Mouse (Mus musculus) adrenal gland (tissue): ENCODE results near the gene Mttp.

Source experiments
- intact Hi-C: fragments of 180-260 bp; cut with DNase I; formaldehyde crosslinking; loops from one replicate; pipeline ENCODE4 v1.15.1; 2025
- long read RNA-seq, 2 experiments: library from polyadenylated mRNA; unstranded; transcript quantifications; one replicate each; pipeline ENCODE4 v2.0.0; 2020; ENCODE audit warnings: borderline replicate concordance in 1 of 2; ENCODE audit not compliant: insufficient replicate concordance in 1 of 2

Gene Mttp
- long read RNA-seq, experiment 1, partial matches to known transcripts: 1 of 6 reads
- long read RNA-seq, experiment 1, other reads (novel, unspliced or antisense): 5 of 6 reads
- long read RNA-seq, experiment 2, partial matches to known transcripts: 0 of 6 reads
- long read RNA-seq, experiment 2, other reads (novel, unspliced or antisense): 6 of 6 reads

DNA sequence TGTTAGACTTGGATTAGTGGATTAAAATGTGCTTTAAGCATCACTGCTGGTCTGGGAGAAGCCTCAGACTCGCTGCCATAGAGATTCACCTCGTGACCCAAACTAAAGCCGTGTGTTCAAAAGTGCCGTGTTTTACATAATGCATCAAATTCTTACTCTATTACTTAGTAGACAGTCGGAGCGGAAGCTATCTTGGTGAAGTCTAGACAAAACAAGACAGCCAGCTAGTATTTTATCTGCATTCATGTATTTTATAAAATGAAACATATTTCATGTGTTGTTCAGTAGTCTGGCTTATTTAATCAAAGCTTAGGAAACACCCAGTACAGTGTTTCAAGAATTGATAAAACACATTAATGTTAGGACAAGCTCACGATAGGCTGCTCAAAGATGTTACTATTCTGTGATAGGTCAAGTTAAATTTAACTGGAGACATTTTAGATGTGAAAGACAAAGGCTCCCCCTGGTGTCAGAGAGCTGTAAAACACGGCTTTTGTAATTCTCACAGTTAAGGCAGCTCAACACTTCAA, at the start of gene Mttp:
Gene Mttp, minus strand, starts transcription at position 327 of the 530 bp plus-strand sequence.
- intact Hi-C loops: loop anchor here (2.0 to 5.0 kb wide), 3 partner anchors 154 to 367 kb away; partner anchors contain the start of gene H2afz

GRCm38 (mm10) chr3:138193683-138194302, 49.0 kb upstream of the Mttp start, which contains the start of gene 4930579F01Rik:
4930579F01Rik (minus strand) TSS chr3:138193825.
- intact Hi-C loops: loop anchor here (10.0 kb wide), 1 partner anchor 211 kb away; no protein-coding TSS in a partner anchor

GRCm38 (mm10) chr3:138192260-138192659, 47.5 kb upstream of the Mttp start:
- intact Hi-C loops: loop anchor here (10.0 kb wide), 1 partner anchor 213 kb away; no protein-coding TSS in a partner anchor

DNA sequence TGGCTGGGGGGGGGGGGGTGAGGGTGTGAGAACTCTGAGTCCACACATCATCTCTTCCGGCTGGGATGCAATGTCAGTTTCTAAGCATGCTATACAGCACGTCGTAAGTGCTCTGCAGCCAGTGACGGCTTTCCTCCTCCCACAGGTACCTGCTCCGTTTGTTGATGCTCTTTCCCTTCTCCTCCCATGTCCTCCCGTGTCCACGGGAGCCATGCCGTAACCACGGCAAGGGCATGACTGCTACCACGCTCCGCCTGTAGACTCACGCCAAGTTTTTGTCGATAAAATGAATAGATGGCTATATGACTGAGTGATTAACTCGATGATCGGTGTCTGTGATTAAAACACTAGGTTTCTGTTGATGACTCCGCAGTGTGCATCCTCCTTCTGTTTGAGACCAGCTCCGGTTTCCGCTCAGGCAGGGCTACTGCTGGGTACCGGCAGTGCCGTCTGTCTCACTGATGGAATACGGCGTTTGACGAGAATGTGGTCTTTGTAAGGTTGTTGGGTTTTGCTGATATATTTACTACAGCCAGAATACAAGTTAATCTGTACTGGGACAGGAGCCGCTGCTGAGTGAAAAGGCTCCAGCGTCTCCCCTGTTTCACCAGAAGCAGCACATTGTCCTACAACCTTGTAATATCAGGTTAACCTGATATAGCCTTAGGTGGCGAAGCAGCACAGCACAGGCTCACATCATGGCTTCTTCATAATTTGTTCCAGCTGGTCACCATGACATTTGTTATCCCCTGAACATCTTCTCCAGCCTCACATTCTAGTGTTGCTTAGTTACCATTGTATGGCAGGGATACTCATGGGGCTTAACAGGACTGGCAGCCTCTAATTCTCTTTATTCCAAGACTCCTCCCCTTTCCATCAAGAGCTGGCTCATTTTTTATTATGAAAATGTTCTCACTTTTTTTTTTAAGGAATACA, 41.5 kb upstream of the Mttp start:
- intact Hi-C loops: no loop called here

- intact Hi-C loops: no loop called here
Measured at GRCm38 (mm10) chr3:138185290-138185689, 40.5 kb upstream of the Mttp start.

- intact Hi-C loops: no loop called here
Measured at GRCm38 (mm10) chr3:138183371-138183770, 38.6 kb upstream of the Mttp start.

GRCm38 (mm10) chr3:138182019-138182418, 37.3 kb upstream of the Mttp start:
- intact Hi-C loops: no loop called here

- intact Hi-C loops: no loop called here
Measured at GRCm38 (mm10) chr3:138175551-138175950, 30.8 kb upstream of the Mttp start.

DNA sequence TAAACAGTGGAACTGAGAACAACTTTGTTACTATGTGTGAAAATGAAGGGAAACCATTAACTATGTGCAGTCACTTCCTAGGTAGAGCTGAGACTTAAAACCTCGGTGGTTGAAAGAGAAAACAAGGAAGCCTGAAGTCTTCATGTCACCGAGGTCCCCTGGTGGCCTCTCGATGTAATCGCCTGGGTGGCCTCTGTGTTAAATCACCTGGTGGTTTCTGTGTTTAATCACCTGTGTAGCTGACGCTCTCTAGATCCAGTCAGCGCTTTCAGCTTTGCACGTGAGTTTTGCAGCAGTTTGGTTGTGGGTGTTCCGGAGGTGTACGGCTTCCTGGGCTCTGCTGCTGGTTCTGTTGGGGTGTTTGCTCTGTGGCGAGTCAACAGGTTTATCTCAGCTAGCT, 28.5 kb upstream of the Mttp start:
- intact Hi-C loops: no loop called here

DNA sequence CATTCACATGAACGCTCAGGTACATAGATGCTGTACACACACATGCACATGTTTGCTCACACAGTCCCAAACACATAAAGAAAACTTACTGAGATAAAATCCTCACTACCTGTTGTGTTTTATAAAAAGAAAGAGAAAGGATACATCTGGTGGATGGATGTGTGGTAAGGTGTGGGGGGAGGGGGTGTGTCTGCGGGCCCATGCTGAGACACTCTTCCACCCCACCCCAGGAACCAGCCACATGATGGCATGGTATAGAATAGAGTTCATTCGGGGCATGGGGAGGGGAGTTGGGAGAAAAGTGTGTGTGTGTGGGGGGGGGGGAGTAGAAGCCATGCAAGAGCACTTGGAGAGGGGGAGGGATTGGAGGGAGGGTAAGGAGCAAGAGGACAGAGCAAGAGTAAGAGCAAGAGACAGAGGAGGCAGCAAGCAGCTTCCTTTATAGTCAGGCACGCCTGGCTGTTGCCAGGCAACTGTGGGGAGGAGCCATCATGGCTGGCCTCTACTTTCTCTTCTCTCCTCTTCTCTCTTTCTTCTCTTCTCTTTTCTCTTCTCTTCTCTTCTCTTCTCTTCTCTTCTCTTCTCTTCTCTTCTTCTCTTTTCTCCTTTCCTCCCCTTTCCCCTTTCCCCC, 17.9 kb upstream of the Mttp start:
- intact Hi-C loops: no loop called here

DNA sequence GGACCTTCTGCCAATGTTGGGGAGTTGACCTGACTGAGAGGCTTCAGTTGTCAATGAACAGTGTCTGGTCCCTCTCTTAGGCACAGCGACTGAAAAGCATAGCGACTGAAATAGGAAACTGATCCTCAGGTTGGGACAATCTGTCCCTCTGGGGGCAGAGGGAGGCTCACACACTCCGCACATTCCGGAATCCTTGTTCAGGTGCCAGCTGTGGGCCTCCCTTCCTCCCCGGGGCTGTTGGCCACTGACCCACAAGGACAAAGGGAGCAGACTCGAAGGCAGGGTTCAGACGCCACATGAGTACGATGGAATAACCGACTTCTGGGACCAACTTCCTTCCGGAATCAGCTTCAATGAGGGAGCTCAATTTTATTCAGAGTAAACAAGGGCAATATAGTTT, 16.9 kb upstream of the Mttp start:
- intact Hi-C loops: no loop called here

GRCm38 (mm10) chr3:138156651-138157050, 11.9 kb upstream of the Mttp start:
- intact Hi-C loops: no loop called here

DNA sequence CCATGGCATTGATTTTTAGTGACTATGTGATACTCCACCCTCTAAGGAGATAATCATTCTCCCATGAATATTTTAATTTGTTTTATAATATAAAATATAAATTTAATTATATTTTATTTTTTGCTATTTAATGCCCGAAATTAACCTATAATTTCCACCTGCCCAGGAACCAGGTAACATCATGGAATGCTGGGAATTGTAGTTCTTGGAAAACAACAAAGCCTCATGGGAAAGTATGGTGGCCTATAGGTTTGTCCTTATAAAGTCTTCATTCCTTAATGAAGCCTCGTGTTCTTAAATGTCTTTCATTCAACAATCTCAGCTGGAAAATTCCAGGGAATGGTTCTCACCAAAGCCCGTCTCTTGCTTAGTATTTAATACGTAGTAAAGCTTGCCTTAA, 10.3 kb upstream of the Mttp start:
- intact Hi-C loops: no loop called here

GRCm38 (mm10) chr3:138148811-138149210, 4.0 kb upstream of the Mttp start:
- intact Hi-C loops: loop anchor here (5.0 kb wide), 1 partner anchor 372 kb away; no protein-coding TSS in a partner anchor

GRCm38 (mm10) chr3:138144060-138144641, 617 bp downstream of the Mttp start:
- intact Hi-C loops: loop anchor here (2.0 kb wide), 2 partner anchors 153 to 279 kb away; partner anchors contain the start of gene H2afz

DNA sequence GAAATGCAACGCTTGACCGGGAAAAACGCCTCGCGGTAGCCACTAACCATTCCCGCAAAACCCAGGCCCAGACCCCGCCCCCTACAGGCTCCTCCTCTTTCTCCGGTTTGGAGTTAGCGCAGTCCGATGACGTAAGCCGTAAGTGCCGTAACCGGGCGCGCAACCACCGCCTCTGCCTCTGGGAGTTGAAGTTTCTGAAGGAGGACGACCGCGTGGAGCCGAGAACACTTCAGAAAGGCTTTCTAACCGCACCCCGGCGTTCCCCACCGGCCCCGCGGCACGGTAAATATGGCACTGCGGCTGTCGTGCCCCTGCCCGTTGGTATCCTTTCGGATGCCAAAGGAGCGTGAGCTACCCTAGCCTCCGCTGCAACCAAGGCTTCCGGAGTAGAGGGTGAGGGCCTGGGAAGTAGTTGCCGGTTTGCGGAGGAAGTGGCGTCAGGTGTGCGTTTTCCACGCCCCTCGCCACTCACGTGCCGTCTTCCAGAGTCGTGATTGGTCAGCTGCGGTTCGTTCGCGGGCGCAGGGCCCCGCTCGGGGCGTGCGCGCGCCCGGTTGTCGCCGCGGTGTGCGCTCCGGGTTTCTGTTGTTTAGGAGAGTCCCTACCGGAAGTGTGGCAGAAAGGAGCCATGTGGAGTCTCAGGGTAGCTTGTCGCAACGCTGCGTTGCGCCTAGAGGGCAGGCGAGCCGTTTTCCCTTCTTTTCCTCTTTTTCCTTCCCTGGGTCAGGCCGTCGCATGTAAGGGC, 1.3 kb downstream of the Mttp start, which contains the start of gene Trmt10a:
Gene Trmt10a, plus strand, starts transcription at position 134 of the 745 bp plus-strand sequence.
- intact Hi-C loops: loop anchor here (2.0 kb wide), 2 partner anchors 153 to 279 kb away; partner anchors contain the start of gene H2afz

GRCm38 (mm10) chr3:138142733-138143314, 1.9 kb downstream of the Mttp start:
- intact Hi-C loops: no loop called here

GRCm38 (mm10) chr3:138142052-138142732, 2.6 kb downstream of the Mttp start:
- intact Hi-C loops: no loop called here

DNA sequence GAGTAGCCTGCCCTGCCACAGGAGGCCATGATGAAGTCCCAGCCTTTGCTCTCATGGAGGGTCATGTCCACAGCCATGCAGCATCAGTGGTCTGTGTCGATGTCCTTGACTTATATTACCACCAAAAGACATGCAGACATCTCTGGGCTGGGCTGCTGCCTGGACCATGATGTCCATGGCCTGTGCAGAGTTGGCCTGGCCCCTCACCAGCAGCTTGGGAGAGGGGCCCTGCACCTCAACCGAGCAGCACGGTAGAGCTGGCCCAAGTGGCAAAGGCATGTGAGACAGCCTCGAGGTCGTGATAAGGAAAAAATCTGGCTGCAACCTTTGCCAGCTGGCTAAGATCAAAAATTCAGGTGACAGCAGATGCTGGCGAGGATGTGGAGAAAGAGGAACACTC, 5.1 kb downstream of the Mttp start:
- intact Hi-C loops: no loop called here
